Mouse (Mus musculus) hindbrain, postnatal 0 days (tissue): ENCODE results near the gene Zkscan5. TPM values are rescaled to one million over a fixed set of nuclear protein-coding genes. Genes with fewer than 3 reads are reported as not detected.

Source experiments
- ATAC-seq: fragments of 200-750 bp; cut with Nextera tagmentation; 2 replicates; pipeline ENCODE4 v1.8.0; 2017; ENCODE audit warnings: mild to moderate bottlenecking, moderate TSS enrichment, moderate library complexity
- DNase-seq: peaks from one replicate; pipeline ENCODE4 v3.0.0-alpha.2; 2015; ENCODE audit warnings: low spot score
- H3K27ac ChIP-seq: fragments of 300-500 bp; sonication (generic); 2 replicates; pipeline ENCODE4 v1.5.1; 2014; ENCODE audit warnings: mild to moderate bottlenecking
- H3K27me3 ChIP-seq: fragments of 300-500 bp; sonication (generic); 2 replicates; pipeline ENCODE4 v1.6.1; 2014; ENCODE audit warnings: low read length, mixed read lengths; ENCODE audit not compliant: insufficient read depth
- H3K36me3 ChIP-seq: fragments of 300-500 bp; sonication (generic); 2 replicates; pipeline ENCODE4 v1.6.1; 2014; ENCODE audit warnings: low read length, mixed read lengths; ENCODE audit not compliant: insufficient read depth
- H3K4me1 ChIP-seq: fragments of 300-500 bp; sonication (generic); 2 replicates; pipeline ENCODE4 v1.6.1; 2014; ENCODE audit warnings: antibody characterized with exemption, low read length, mixed read lengths; ENCODE audit not compliant: insufficient read depth
- H3K4me2 ChIP-seq: fragments of 300-500 bp; sonication (generic); 2 replicates; pipeline ENCODE4 v1.6.1; 2014; ENCODE audit warnings: low read depth, mild to moderate bottlenecking, low read length, moderate library complexity, mixed read lengths
- H3K4me3 ChIP-seq: fragments of 300-500 bp; sonication (generic); 2 replicates; pipeline ENCODE4 v1.5.1; 2014; ENCODE audit warnings: low read length
- H3K9ac ChIP-seq: fragments of 300-500 bp; sonication (generic); replicated peaks from 2 replicates; pipeline ENCODE4 v1.6.1; 2014; ENCODE audit warnings: mild to moderate bottlenecking, low read length, moderate library complexity, mixed read lengths
- H3K9me3 ChIP-seq: fragments of 300-500 bp; sonication (generic); 2 replicates; pipeline ENCODE4 v1.6.1; 2016; ENCODE audit warnings: low read length, mixed read lengths
- CTCF ChIP-seq: IDR thresholded peaks from 2 replicates; pipeline ENCODE4 v1.5.1; 2016; ENCODE audit warnings: antibody characterized with exemption, control low read depth, low read depth
- WGBS: fragments of 180-500 bp; shearing (Covaris S2); extraction: QIAGEN DNeasy Blood & Tissue Kit; methylation state at CpG from one replicate; pipeline ENCODE4 v1.1.7; 2014; 5-methylcytosine and 5-hydroxymethylcytosine counted together
- polyA plus RNA-seq: library from polyadenylated mRNA; unstranded; fragments of >200 nt; fragmentation: Nextera tagmentation; extraction: Ambion mirVana; gene quantifications from 2 replicates; pipeline ENCODE4 v1.2.1, GENCODE M21; 2015
- total RNA-seq: library from RNA; depleted of rRNA; stranded (reverse); fragments of >200 nt; gene quantifications from 2 replicates; pipeline ENCODE4 v1.2.3, GENCODE M21; 2014; rRNA removed

The Zkscan5 gene
- total and polyA plus RNA-seq, 2 experiments from 2014 or later = 11.1 to 15.3 TPM

GRCm38 (mm10) chr5:145231893-145232411 lies 27.6 kb downstream of the Zkscan5 start:
- TF ChIP-seq CTCF = no peak
- no peaks in the 10 kb centered on the region for H3K27me3 ChIP-seq
- H3K9me3 ChIP-seq = no peaks in the 10 kb centered on the region
- peak overlapping the region; percentile 96 for H3K27ac ChIP-seq
- under 1% methylated on average over 49 of the region's 49 CpGs for WGBS
- DNase-seq = no peak
- peak overlapping the region; percentile 100 for H3K4me3 ChIP-seq
- H3K36me3 ChIP-seq = peaks cover 25% of the 10 kb centered on the region
- peak overlapping the region; percentile 98 for H3K9ac ChIP-seq
- peaks cover 8% of the 10 kb centered on the region; the same call in 1 of the 2 replicates for H3K4me1 ChIP-seq
- H3K4me2 ChIP-seq = peak overlapping the region; percentile 84
- no peak for ATAC-seq

GRCm38 (mm10) chr5:145234636-145235035 lies 30.3 kb downstream of the Zkscan5 start:
- Histone ChIP-seq H3K4me3 (no peak overlapping the region), H3K9me3 (no peaks in the 10 kb centered on the region), H3K27me3 (no peaks in the 10 kb centered on the region), H3K27ac (no peak overlapping the region), H3K4me2 (no peak overlapping the region), H3K4me1 (peaks cover 8% of the 10 kb centered on the region; the same call in 1 of the 2 replicates), H3K36me3 (peaks cover 45% of the 10 kb centered on the region), H3K9ac (no peak overlapping the region)
- ATAC-seq = no peak
- TF ChIP-seq CTCF = peak; percentile 74
- DNase-seq = peak; percentile 68

GRCm38 (mm10) chr5:145249520-145249919 lies 45.2 kb downstream of the Zkscan5 start:
- 93% methylated on average over 3 of the region's 3 CpGs for WGBS
- Histone ChIP-seq H3K27ac (no peak overlapping the region), H3K9me3 (no peaks in the 10 kb centered on the region), H3K4me2 (no peak overlapping the region), H3K4me1 (no peaks in the 10 kb centered on the region), H3K9ac (no peak overlapping the region), H3K4me3 (no peak overlapping the region), H3K36me3 (peaks cover 16% of the 10 kb centered on the region), H3K27me3 (no peaks in the 10 kb centered on the region)
- TF ChIP-seq CTCF = no peak
- ATAC-seq (no peak), DNase-seq (no peak)

Other genes starting within 250 kb of the Zkscan5 start
- gene Smurf1, start 238.7 kb upstream of the Zkscan5 start, total RNA-seq = 57.9 and 58.1 TPM in 2 replicates
- 19.5 and 22.6 TPM in 2 replicates for gene Smurf1, start 238.7 kb upstream of the Zkscan5 start, polyA plus RNA-seq
- gene Gm4871, start 171.8 kb upstream of the Zkscan5 start, total RNA-seq = not detected in 2 replicates
- not detected in 2 replicates for gene Gm4871, start 171.8 kb upstream of the Zkscan5 start, polyA plus RNA-seq
- not detected in 2 replicates for gene 1700018F24Rik, start 161.6 kb upstream of the Zkscan5 start, total RNA-seq
- gene 1700018F24Rik, start 161.6 kb upstream of the Zkscan5 start, polyA plus RNA-seq = not detected in 2 replicates
- 157 and 163 TPM in 2 replicates for gene Arpc1a, start 120.7 kb upstream of the Zkscan5 start, total RNA-seq
- 220 and 221 TPM in 2 replicates for gene Arpc1a, start 120.7 kb upstream of the Zkscan5 start, polyA plus RNA-seq
- gene Kpna7, start 120.5 kb upstream of the Zkscan5 start, total RNA-seq = not detected in 2 replicates
- gene Kpna7, start 120.5 kb upstream of the Zkscan5 start, polyA plus RNA-seq = 0.09 TPM in 1 of 2 replicates, not detected in the other
- 36.4 and 53.3 TPM in 2 replicates for gene Arpc1b, start 90.3 kb upstream of the Zkscan5 start, total RNA-seq
- gene Arpc1b, start 90.3 kb upstream of the Zkscan5 start, polyA plus RNA-seq = 73.6 and 84.9 TPM in 2 replicates
- 22.6 and 26.0 TPM in 2 replicates for gene Pdap1, start 64.3 kb upstream of the Zkscan5 start, total RNA-seq
- gene Pdap1, start 64.3 kb upstream of the Zkscan5 start, polyA plus RNA-seq = 124 and 137 TPM in 2 replicates
- 62.5 and 63.1 TPM in 2 replicates for gene Bud31, start 64.2 kb upstream of the Zkscan5 start, total RNA-seq
- gene Bud31, start 64.2 kb upstream of the Zkscan5 start, polyA plus RNA-seq = 161 and 165 TPM in 2 replicates
- 27.8 and 28.6 TPM in 2 replicates for gene Ptcd1, start 37.5 kb upstream of the Zkscan5 start, total RNA-seq
- 16.9 and 17.5 TPM in 2 replicates for gene Ptcd1, start 37.5 kb upstream of the Zkscan5 start, polyA plus RNA-seq
- 33.1 and 48.1 TPM in 2 replicates for gene Cpsf4, start 37.3 kb upstream of the Zkscan5 start, total RNA-seq
- gene Cpsf4, start 37.3 kb upstream of the Zkscan5 start, polyA plus RNA-seq = 37.8 and 40.1 TPM in 2 replicates
- gene Atp5j2, start 12.5 kb upstream of the Zkscan5 start, total RNA-seq = 116 and 144 TPM in 2 replicates
- 727 and 733 TPM in 2 replicates for gene Atp5j2, start 12.5 kb upstream of the Zkscan5 start, polyA plus RNA-seq
- gene Zkscan14, start 2.7 kb upstream of the Zkscan5 start, total RNA-seq = 7.4 and 8.6 TPM in 2 replicates
- 11.3 and 12.5 TPM in 2 replicates for gene Zkscan14, start 2.7 kb upstream of the Zkscan5 start, polyA plus RNA-seq
- 21.0 and 21.5 TPM in 2 replicates for gene Zfp655, start 27.2 kb downstream of the Zkscan5 start, total RNA-seq
- 25.2 and 25.5 TPM in 2 replicates for gene Zfp655, start 27.2 kb downstream of the Zkscan5 start, polyA plus RNA-seq
- gene Zscan25, start 75.9 kb downstream of the Zkscan5 start, total RNA-seq = 21.2 and 25.5 TPM in 2 replicates
- 0.83 and 0.92 TPM in 2 replicates for gene Zscan25, start 75.9 kb downstream of the Zkscan5 start, polyA plus RNA-seq
- gene Cyp3a57, start 140.7 kb downstream of the Zkscan5 start, total RNA-seq = not detected in 2 replicates
- gene Cyp3a57, start 140.7 kb downstream of the Zkscan5 start, polyA plus RNA-seq = not detected in 2 replicates